Mouse (Mus musculus): Measurements from ENCODE around the gene Atp6v1c2. TPM values are rescaled to one million over a fixed set of nuclear protein-coding genes. Genes with fewer than 3 reads are reported as not detected.

The Atp6v1c2 gene
- polyA plus RNA-seq (2015; fragmentation: Nextera tagmentation; extraction: Ambion mirVana), result 0.32 and 0.83 TPM in 2 replicates

GRCm38 (mm10) chr12:17329259-17329658 lies at the start of gene Atp6v1c2:
Gene Atp6v1c2, minus strand, starts transcription at chr12:17329359.
- Histone ChIP-seq H3K4me3 (no peak within 1 kb of the TSS), H3K36me3 (no peaks in the 10 kb centered on the region), H3K9me3 (no peaks in the 10 kb centered on the region), H3K9ac (no peak within 1 kb of the TSS), H3K4me2 (no peak within 1 kb of the TSS), H3K27me3 (peaks cover 18% of the 10 kb centered on the region), H3K27ac (replicated peaks) (no peak within 1 kb of the TSS), H3K4me1 (replicated peaks) (peaks cover 11% of the 10 kb centered on the region)
- ATAC-seq (ENCODE audit: low read depth), result no peak
- WGBS, result 72% methylated on average over 3 of the region's 3 CpGs

GRCm38 (mm10) chr12:17376521-17376920 lies 47.4 kb upstream of the Atp6v1c2 start:
- H3K36me3 ChIP-seq, result peaks cover 95% of the 10 kb centered on the region

GRCm38 (mm10) chr12:17375243-17375642 lies 46.1 kb upstream of the Atp6v1c2 start:
- H3K27ac ChIP-seq (replicated peaks), result no peak overlapping the region
- no peak overlapping the region for H3K4me3 ChIP-seq
- 95% methylated on average over 4 of the region's 4 CpGs for WGBS
- H3K36me3 ChIP-seq, result peaks cover 96% of the 10 kb centered on the region
- no peak for ATAC-seq (ENCODE audit: low read depth)
- H3K9ac ChIP-seq, result no peak overlapping the region
- H3K9me3 ChIP-seq, result no peaks in the 10 kb centered on the region
- H3K27me3 ChIP-seq, result no peaks in the 10 kb centered on the region
- H3K4me1 ChIP-seq (replicated peaks), result no peaks in the 10 kb centered on the region
- H3K4me2 ChIP-seq, result no peak overlapping the region

More at GRCm38 (mm10) chr12:17376521-17376920, 47.4 kb upstream of the Atp6v1c2 start:
- ATAC-seq (ENCODE audit: low read depth), result no peak
- H3K27ac ChIP-seq (replicated peaks), result no peak overlapping the region
- H3K4me1 ChIP-seq (replicated peaks), result no peaks in the 10 kb centered on the region
- H3K9ac ChIP-seq, result no peak overlapping the region
- no peaks in the 10 kb centered on the region for H3K27me3 ChIP-seq
- H3K4me3 ChIP-seq, result no peak overlapping the region
- WGBS, result 92% methylated on average over 6 of the region's 6 CpGs
- no peaks in the 10 kb centered on the region for H3K9me3 ChIP-seq
- H3K4me2 ChIP-seq, result no peak overlapping the region

GRCm38 (mm10) chr12:17373470-17373975 lies 44.4 kb upstream of the Atp6v1c2 start:
- no peak overlapping the region for H3K4me2 ChIP-seq
- ATAC-seq (ENCODE audit: low read depth), result no peak
- WGBS, result 97% methylated on average over 5 of the region's 5 CpGs
- no peaks in the 10 kb centered on the region for H3K27me3 ChIP-seq
- no peaks in the 10 kb centered on the region for H3K4me1 ChIP-seq (replicated peaks)
- no peak overlapping the region for H3K4me3 ChIP-seq
- peaks cover 96% of the 10 kb centered on the region for H3K36me3 ChIP-seq
- no peak overlapping the region for H3K27ac ChIP-seq (replicated peaks)
- H3K9me3 ChIP-seq, result no peaks in the 10 kb centered on the region
- no peak overlapping the region for H3K9ac ChIP-seq

- Histone ChIP-seq H3K27me3 (no peaks in the 10 kb centered on the region), H3K9ac (no peak overlapping the region), H3K27ac (replicated peaks) (no peak overlapping the region), H3K4me3 (no peak overlapping the region), H3K9me3 (no peaks in the 10 kb centered on the region), H3K4me2 (no peak overlapping the region), H3K36me3 (peaks cover 96% of the 10 kb centered on the region), H3K4me1 (replicated peaks) (no peaks in the 10 kb centered on the region)
- WGBS, result 91% methylated on average over 3 of the region's 3 CpGs
- no peak for ATAC-seq (ENCODE audit: low read depth)
Measured at GRCm38 (mm10) chr12:17372696-17373095, 43.5 kb upstream of the Atp6v1c2 start.

GRCm38 (mm10) chr12:17371589-17372235 lies 42.6 kb upstream of the Atp6v1c2 start:
- H3K4me1 ChIP-seq (replicated peaks), result no peaks in the 10 kb centered on the region
- no peaks in the 10 kb centered on the region for H3K9me3 ChIP-seq
- no peak overlapping the region for H3K9ac ChIP-seq
- H3K4me3 ChIP-seq, result no peak overlapping the region
- no peak for ATAC-seq (ENCODE audit: low read depth)
- 91% methylated on average over 8 of the region's 8 CpGs for WGBS
- H3K36me3 ChIP-seq, result peaks cover 92% of the 10 kb centered on the region
- H3K4me2 ChIP-seq, result no peak overlapping the region
- H3K27me3 ChIP-seq, result no peaks in the 10 kb centered on the region
- no peak overlapping the region for H3K27ac ChIP-seq (replicated peaks)

- Histone ChIP-seq H3K4me3 (no peak overlapping the region), H3K36me3 (peaks cover 84% of the 10 kb centered on the region), H3K9ac (no peak overlapping the region), H3K4me2 (no peak overlapping the region), H3K4me1 (replicated peaks) (no peaks in the 10 kb centered on the region), H3K27me3 (no peaks in the 10 kb centered on the region), H3K27ac (replicated peaks) (no peak overlapping the region), H3K9me3 (no peaks in the 10 kb centered on the region)
- ATAC-seq (ENCODE audit: low read depth), result no peak
- WGBS, result 92% methylated on average over 7 of the region's 7 CpGs
Measured at GRCm38 (mm10) chr12:17369551-17370325, 40.6 kb upstream of the Atp6v1c2 start.

GRCm38 (mm10) chr12:17369111-17369510 lies 40.0 kb upstream of the Atp6v1c2 start:
- H3K27me3 ChIP-seq, result no peaks in the 10 kb centered on the region
- H3K9me3 ChIP-seq, result no peaks in the 10 kb centered on the region
- H3K9ac ChIP-seq, result no peak overlapping the region
- H3K4me3 ChIP-seq, result no peak overlapping the region
- no peak for ATAC-seq (ENCODE audit: low read depth)
- WGBS, result 97% methylated on average over 3 of the region's 3 CpGs
- peaks cover 84% of the 10 kb centered on the region for H3K36me3 ChIP-seq
- H3K4me1 ChIP-seq (replicated peaks), result no peaks in the 10 kb centered on the region
- no peak overlapping the region for H3K4me2 ChIP-seq
- no peak overlapping the region for H3K27ac ChIP-seq (replicated peaks)

GRCm38 (mm10) chr12:17366981-17367380 lies 37.8 kb upstream of the Atp6v1c2 start:
- Histone ChIP-seq H3K36me3 (peaks cover 85% of the 10 kb centered on the region), H3K27me3 (no peaks in the 10 kb centered on the region), H3K4me1 (replicated peaks) (no peaks in the 10 kb centered on the region), H3K4me3 (no peak overlapping the region), H3K4me2 (no peak overlapping the region), H3K9me3 (no peaks in the 10 kb centered on the region), H3K9ac (no peak overlapping the region), H3K27ac (replicated peaks) (no peak overlapping the region)
- ATAC-seq (ENCODE audit: low read depth), result no peak
- WGBS, result 72% methylated on average over 5 of the region's 5 CpGs

- Histone ChIP-seq H3K4me1 (replicated peaks) (peaks cover 7% of the 10 kb centered on the region; the same call in 1 of the 2 replicates), H3K27ac (replicated peaks) (no peak overlapping the region), H3K4me2 (no peak overlapping the region), H3K36me3 (peaks cover 83% of the 10 kb centered on the region), H3K27me3 (no peaks in the 10 kb centered on the region), H3K9me3 (no peaks in the 10 kb centered on the region), H3K9ac (no peak overlapping the region), H3K4me3 (no peak overlapping the region)
- WGBS, result 88% methylated on average over 5 of the region's 5 CpGs
- ATAC-seq (ENCODE audit: low read depth), result no peak
Measured at GRCm38 (mm10) chr12:17362316-17362715, 33.2 kb upstream of the Atp6v1c2 start.

- H3K27me3 ChIP-seq, result no peaks in the 10 kb centered on the region
- no peaks in the 10 kb centered on the region for H3K9me3 ChIP-seq
- H3K4me2 ChIP-seq, result no peak overlapping the region
- H3K9ac ChIP-seq, result no peak overlapping the region
- H3K36me3 ChIP-seq, result peaks cover 91% of the 10 kb centered on the region
- H3K4me3 ChIP-seq, result no peak overlapping the region
- H3K27ac ChIP-seq (replicated peaks), result no peak overlapping the region
- peaks cover 7% of the 10 kb centered on the region; the same call in 1 of the 2 replicates for H3K4me1 ChIP-seq (replicated peaks)
- WGBS, result 12% methylated on average over 4 of the region's 4 CpGs
- peak; percentile 43; the same call in 1 of the 2 replicates for ATAC-seq (ENCODE audit: low read depth)
Measured at GRCm38 (mm10) chr12:17360650-17361049, 31.5 kb upstream of the Atp6v1c2 start.

GRCm38 (mm10) chr12:17360104-17360503 lies 30.9 kb upstream of the Atp6v1c2 start:
- H3K27ac ChIP-seq (replicated peaks), result peak overlapping the region; percentile 42
- H3K27me3 ChIP-seq, result no peaks in the 10 kb centered on the region
- H3K4me2 ChIP-seq, result no peak overlapping the region
- WGBS, result 34% methylated on average over 9 of the region's 9 CpGs
- H3K36me3 ChIP-seq, result peaks cover 91% of the 10 kb centered on the region
- no peak overlapping the region for H3K9ac ChIP-seq
- 0 out of 2 replicates have a peak, but pooled peaks have one; percentile 61 for ATAC-seq (ENCODE audit: low read depth)
- peaks cover 7% of the 10 kb centered on the region; the same call in 1 of the 2 replicates for H3K4me1 ChIP-seq (replicated peaks)
- no peak overlapping the region for H3K4me3 ChIP-seq
- H3K9me3 ChIP-seq, result no peaks in the 10 kb centered on the region
